Mouse (Mus musculus) forebrain, embryonic 11.5 days (tissue): ENCODE measurements around the gene Gldc. TPM values are rescaled to one million over a fixed set of nuclear protein-coding genes. Genes with fewer than 3 reads are reported as not detected.

Experiments
- ATAC-seq: fragments of 200-750 bp; cut with Nextera tagmentation; replicated peaks from 2 replicates; pipeline ENCODE4 v1.8.0; 2017; ENCODE audit warnings: moderate TSS enrichment; ENCODE audit not compliant: low FRiP score
- DNase-seq: peaks from one replicate; pipeline ENCODE4 v3.0.0-alpha.2; 2017; ENCODE audit warnings: low spot score
- H3K27ac ChIP-seq: fragments of 300-500 bp; sonication (generic); 2 replicates; pipeline ENCODE4 v1.5.1; 2014; ENCODE audit warnings: low read depth, low read length
- H3K27me3 ChIP-seq: fragments of 300-500 bp; sonication (generic); 2 replicates; pipeline ENCODE4 v1.6.1; 2014; ENCODE audit warnings: mild to moderate bottlenecking, low read length, mixed read lengths; ENCODE audit not compliant: control insufficient read depth, insufficient read depth
- H3K36me3 ChIP-seq: fragments of 300-500 bp; sonication (generic); 2 replicates; pipeline ENCODE4 v1.6.1; 2014; ENCODE audit warnings: mild to moderate bottlenecking, low read length, moderate library complexity, mixed read lengths; ENCODE audit not compliant: control insufficient read depth, insufficient read depth
- H3K4me1 ChIP-seq: fragments of 300-500 bp; sonication (generic); replicated peaks from 2 replicates; pipeline ENCODE4 v1.6.1; 2014; ENCODE audit warnings: low read length, mixed read lengths; ENCODE audit not compliant: control insufficient read depth, insufficient read depth
- H3K4me2 ChIP-seq: fragments of 300-500 bp; sonication (generic); 2 replicates; pipeline ENCODE4 v1.6.1; 2014; ENCODE audit warnings: low read depth, mild to moderate bottlenecking, low read length, moderate library complexity, mixed read lengths; ENCODE audit not compliant: severe bottlenecking
- H3K4me3 ChIP-seq: fragments of 300-500 bp; sonication (generic); 2 replicates; pipeline ENCODE4 v1.5.1; 2014; ENCODE audit warnings: low read depth, low read length
- H3K9ac ChIP-seq: fragments of 300-500 bp; sonication (generic); 2 replicates; pipeline ENCODE4 v1.6.1; 2014; ENCODE audit warnings: low read length
- H3K9me3 ChIP-seq: fragments of 300-500 bp; sonication (generic); 2 replicates; pipeline ENCODE4 v1.6.1; 2016; ENCODE audit warnings: low read length, mixed read lengths; ENCODE audit not compliant: control insufficient read depth
- WGBS: fragments of 180-500 bp; shearing (Covaris S2); extraction: QIAGEN DNeasy Blood & Tissue Kit; methylation state at CpG from one replicate; pipeline ENCODE4 v1.1.7; 2014; 5-methylcytosine and 5-hydroxymethylcytosine counted together
- polyA plus RNA-seq: library from polyadenylated mRNA; unstranded; fragments of >200 nt; fragmentation: Nextera tagmentation; extraction: Ambion mirVana; gene quantifications from 2 replicates; pipeline ENCODE4 v1.2.1, GENCODE M21; 2014

The Gldc gene
- polyA plus RNA-seq, 1 experiment from 2014 or later = 50.8 TPM

- Histone ChIP-seq H3K4me2 (no peak overlapping the region), H3K36me3 (no peaks in the 10 kb centered on the region; the same call in 1 of the 2 replicates), H3K4me3 (no peak overlapping the region), H3K4me1 (peaks cover 6% of the 10 kb centered on the region), H3K27me3 (no peaks in the 10 kb centered on the region), H3K9ac (no peak overlapping the region), H3K9me3 (no peaks in the 10 kb centered on the region), H3K27ac (no peak overlapping the region)
- ATAC-seq (no peak), DNase-seq (no peak)
- 97% methylated on average over 3 of the region's 3 CpGs for WGBS
These were observed 63.8 kb downstream of the Gldc start for GRCm38 (mm10) chr19:30111421-30111820.

GRCm38 (mm10) chr19:30109122-30109521, 66.1 kb downstream of the Gldc start:
- no peaks in the 10 kb centered on the region for H3K27me3 ChIP-seq
- H3K27ac ChIP-seq = no peak overlapping the region; the same call in 1 of the 2 replicates
- 78% methylated on average over 6 of the region's 6 CpGs for WGBS
- no peaks in the 10 kb centered on the region for H3K9me3 ChIP-seq
- H3K4me1 ChIP-seq = no peaks in the 10 kb centered on the region; the same call in 1 of the 2 replicates
- no peak overlapping the region for H3K4me3 ChIP-seq
- no peak overlapping the region for H3K9ac ChIP-seq
- ATAC-seq (no peak), DNase-seq (no peak)
- no peaks in the 10 kb centered on the region; the same call in 1 of the 2 replicates for H3K36me3 ChIP-seq
- no peak overlapping the region for H3K4me2 ChIP-seq

DNA sequence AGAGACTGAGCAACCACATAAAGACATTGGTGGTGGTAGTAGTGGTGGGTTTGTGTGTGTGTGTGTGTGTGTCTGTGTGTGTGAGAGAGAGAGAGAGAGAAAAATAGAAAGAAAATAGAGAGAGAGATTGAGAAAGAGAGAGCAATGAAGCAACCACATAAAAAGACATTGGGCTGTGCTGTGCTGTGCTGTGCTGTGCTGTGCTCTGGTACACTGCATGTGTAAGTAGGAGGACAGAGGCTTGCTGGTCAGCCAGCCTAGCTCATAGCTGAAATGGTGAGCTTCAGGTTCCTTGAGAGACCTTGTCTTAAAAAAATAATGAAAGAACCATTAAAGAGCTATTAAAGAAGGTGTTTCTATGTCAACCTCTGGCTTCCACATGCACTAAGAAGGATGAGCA, 66.6 kb downstream of the Gldc start:
- H3K4me1 ChIP-seq = no peaks in the 10 kb centered on the region; the same call in 1 of the 2 replicates
- no peak overlapping the region for H3K4me3 ChIP-seq
- H3K27ac ChIP-seq = no peak overlapping the region; the same call in 1 of the 2 replicates
- H3K4me2 ChIP-seq = no peak overlapping the region
- H3K9me3 ChIP-seq = no peaks in the 10 kb centered on the region
- ATAC-seq = no peak
- DNase-seq = no peak
- H3K9ac ChIP-seq = no peak overlapping the region
- no peaks in the 10 kb centered on the region for H3K27me3 ChIP-seq
- no peaks in the 10 kb centered on the region; the same call in 1 of the 2 replicates for H3K36me3 ChIP-seq

GRCm38 (mm10) chr19:30107221-30107845, 67.9 kb downstream of the Gldc start:
- H3K36me3 ChIP-seq = no peaks in the 10 kb centered on the region; the same call in 1 of the 2 replicates
- DNase-seq = no peak
- H3K9ac ChIP-seq = no peak overlapping the region
- H3K4me2 ChIP-seq = no peak overlapping the region
- H3K4me3 ChIP-seq = no peak overlapping the region
- 76% methylated on average over 10 of the region's 10 CpGs for WGBS
- H3K9me3 ChIP-seq = no peaks in the 10 kb centered on the region
- no peak overlapping the region for H3K27ac ChIP-seq
- ATAC-seq = no peak
- H3K27me3 ChIP-seq = no peaks in the 10 kb centered on the region
- H3K4me1 ChIP-seq = no peaks in the 10 kb centered on the region

GRCm38 (mm10) chr19:30105045-30105842, 70.0 kb downstream of the Gldc start:
- no peaks in the 10 kb centered on the region for H3K27me3 ChIP-seq
- peaks cover 5% of the 10 kb centered on the region for H3K36me3 ChIP-seq
- 91% methylated on average over 6 of the region's 6 CpGs for WGBS
- H3K9me3 ChIP-seq = no peaks in the 10 kb centered on the region
- ATAC-seq (no peak), DNase-seq (no peak)
- no peak overlapping the region for H3K4me2 ChIP-seq
- H3K9ac ChIP-seq = no peak overlapping the region
- H3K4me1 ChIP-seq = no peaks in the 10 kb centered on the region
- no peak overlapping the region for H3K4me3 ChIP-seq
- no peak overlapping the region for H3K27ac ChIP-seq

GRCm38 (mm10) chr19:30102620-30103019, 72.6 kb downstream of the Gldc start:
- ATAC-seq = no peak
- Histone ChIP-seq H3K9me3 (peaks cover 4% of the 10 kb centered on the region; the same call in 1 of the 2 replicates), H3K36me3 (peaks cover 18% of the 10 kb centered on the region), H3K4me2 (no peak overlapping the region), H3K27me3 (no peaks in the 10 kb centered on the region), H3K4me3 (no peak overlapping the region), H3K4me1 (no peaks in the 10 kb centered on the region), H3K27ac (no peak overlapping the region), H3K9ac (no peak overlapping the region)
- 93% methylated on average over 6 of the region's 6 CpGs for WGBS
- no peak for DNase-seq

DNA sequence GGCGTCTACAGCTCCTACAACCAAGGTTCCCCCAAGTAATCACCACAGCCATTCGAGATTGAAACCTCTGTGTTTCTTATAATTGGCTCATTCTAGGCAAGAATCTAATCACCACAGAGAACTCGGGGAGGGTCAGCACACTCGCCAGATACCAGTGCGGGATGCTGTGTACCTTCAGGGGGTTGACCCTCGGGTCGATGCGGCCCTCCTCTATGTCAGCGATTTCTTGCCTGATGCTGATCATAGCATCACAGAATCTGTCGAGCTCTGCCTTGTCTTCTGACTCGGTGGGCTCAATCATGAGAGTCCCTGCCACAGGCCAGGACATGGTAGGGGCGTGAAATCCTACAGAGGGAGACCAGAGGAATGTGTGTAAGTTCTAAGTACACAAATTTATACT, 74.7 kb downstream of the Gldc start:
- Histone ChIP-seq H3K36me3 (peaks cover 18% of the 10 kb centered on the region), H3K4me2 (no peak overlapping the region), H3K4me3 (no peak overlapping the region), H3K27ac (no peak overlapping the region), H3K9me3 (peaks cover 4% of the 10 kb centered on the region; the same call in 1 of the 2 replicates), H3K27me3 (no peaks in the 10 kb centered on the region), H3K9ac (no peak overlapping the region), H3K4me1 (peaks cover 3% of the 10 kb centered on the region; the same call in 1 of the 2 replicates)
- 94% methylated on average over 12 of the region's 12 CpGs for WGBS
- no peak for DNase-seq
- no peak for ATAC-seq

DNA sequence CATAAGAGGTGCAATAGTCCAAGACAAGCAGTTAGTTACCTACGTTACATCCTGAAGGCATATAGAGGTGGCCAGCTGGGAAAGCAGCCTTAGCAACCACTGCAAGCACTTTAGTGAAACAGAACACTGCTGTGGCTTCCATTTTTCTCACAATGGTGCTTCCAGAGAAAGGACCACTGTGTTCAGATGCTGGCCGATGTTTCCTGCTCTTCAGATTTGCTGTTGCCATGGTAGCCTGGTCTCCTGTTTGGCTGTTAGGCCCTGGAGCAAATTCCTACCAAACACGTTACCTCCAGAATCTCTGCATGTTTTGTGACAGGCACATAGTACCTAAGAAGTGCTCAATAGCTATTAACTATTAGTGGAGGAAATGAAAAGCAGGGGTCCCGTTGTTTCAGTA, 78.2 kb downstream of the Gldc start:
- H3K27ac ChIP-seq = no peak overlapping the region
- 59% methylated on average over 4 of the region's 4 CpGs for WGBS
- no peak for ATAC-seq

More for the DNA sequence above, 78.2 kb downstream of the Gldc start:
- no peaks in the 10 kb centered on the region for H3K27me3 ChIP-seq
- H3K36me3 ChIP-seq = peaks cover 27% of the 10 kb centered on the region
- no peak overlapping the region for H3K9ac ChIP-seq
- no peak overlapping the region for H3K4me3 ChIP-seq
- H3K4me2 ChIP-seq = no peak overlapping the region
- DNase-seq = no peak
- H3K9me3 ChIP-seq = peaks cover 4% of the 10 kb centered on the region; the same call in 1 of the 2 replicates
- peaks cover 3% of the 10 kb centered on the region; the same call in 1 of the 2 replicates for H3K4me1 ChIP-seq
